Mouse (Mus musculus): ENCODE data around the gene Tet3.

DNA sequence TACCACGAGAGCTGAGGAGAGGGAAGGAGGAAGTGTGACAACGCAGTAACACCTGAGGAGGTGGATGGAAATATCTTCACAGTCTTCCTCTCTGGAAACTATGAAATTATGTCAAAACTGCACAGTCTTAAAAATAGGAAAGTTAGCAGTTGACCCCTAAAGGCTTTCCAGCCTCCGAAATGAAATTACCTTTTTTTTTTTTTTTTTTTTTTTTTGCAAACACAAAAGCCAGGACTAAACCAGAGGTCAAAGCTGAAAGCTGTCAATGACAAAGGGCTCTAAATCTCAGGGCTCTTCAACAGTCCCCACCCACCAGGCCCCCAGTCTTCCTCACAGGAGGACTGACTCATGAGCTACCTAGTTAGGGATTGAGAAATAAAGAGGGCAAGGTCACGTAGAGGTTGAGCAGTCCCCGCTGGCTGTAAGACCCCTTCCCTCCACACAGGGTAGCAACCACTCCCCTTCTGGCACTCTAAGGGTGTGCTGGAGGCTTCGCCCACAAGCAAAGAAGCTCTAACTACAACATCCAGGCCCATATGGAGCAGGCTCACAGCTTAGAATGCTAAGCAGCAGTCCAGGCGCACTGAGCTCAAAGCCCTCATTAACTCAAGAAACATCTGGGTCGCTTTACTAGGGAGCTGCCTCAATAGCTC lies 35.4 kb downstream of the Tet3 start:
- no peak for TF ChIP-seq CTCF (IDR thresholded peaks at IDR 0.05; ENCODE audit: extremely low read depth, insufficient read depth, low read length)
- no peak for TF ChIP-seq POLR2A (IDR thresholded peaks at IDR 0.05; ENCODE audit: extremely low read depth, insufficient read depth, low read length)

All from cortical plate, adult 2 months (tissue).